Mouse (Mus musculus) limb, embryonic 10.5 days (tissue): ENCODE data around the gene Rpia. TPM values are rescaled to one million over a fixed set of nuclear protein-coding genes. Genes with fewer than 3 reads are reported as not detected.

Source experiments
- DNase-seq: peaks from one replicate; pipeline ENCODE4 v3.0.0-alpha.2; 2017; ENCODE audit warnings: low spot score
- H3K27ac ChIP-seq: fragments of 300-500 bp; sonication (generic); 2 replicates; pipeline ENCODE4 v1.5.1; 2016; ENCODE audit warnings: mild to moderate bottlenecking
- H3K27me3 ChIP-seq: fragments of 300-500 bp; sonication (generic); 2 replicates; pipeline ENCODE4 v1.6.1; 2016; ENCODE audit warnings: low read depth, mild to moderate bottlenecking; ENCODE audit not compliant: poor library complexity, severe bottlenecking
- H3K36me3 ChIP-seq: fragments of 300-500 bp; sonication (generic); 2 replicates; pipeline ENCODE4 v1.6.1; 2016; ENCODE audit warnings: mild to moderate bottlenecking, moderate library complexity
- H3K4me1 ChIP-seq: fragments of 300-500 bp; sonication (generic); 2 replicates; pipeline ENCODE4 v1.6.1; 2016
- H3K4me3 ChIP-seq: fragments of 300-500 bp; sonication (generic); 2 replicates; pipeline ENCODE4 v1.5.1; 2016; ENCODE audit warnings: mild to moderate bottlenecking, moderate library complexity
- H3K9me3 ChIP-seq: fragments of 300-500 bp; sonication (generic); replicated peaks from 2 replicates; pipeline ENCODE4 v1.6.1; 2016; ENCODE audit warnings: mild to moderate bottlenecking
- WGBS: fragments of 180-500 bp; shearing (Covaris S2); methylation state at CpG from one replicate; pipeline ENCODE4 v1.1.7; 2016; 5-methylcytosine and 5-hydroxymethylcytosine counted together
- polyA plus RNA-seq: library from polyadenylated mRNA; unstranded; fragments of >200 nt; fragmentation: Nextera tagmentation; extraction: Ambion mirVana; gene quantifications from 2 replicates; pipeline ENCODE4 v1.2.1, GENCODE M21; 2016

The Rpia gene
- polyA plus RNA-seq, 1 experiment from 2014 or later = 2.3 TPM

DNA sequence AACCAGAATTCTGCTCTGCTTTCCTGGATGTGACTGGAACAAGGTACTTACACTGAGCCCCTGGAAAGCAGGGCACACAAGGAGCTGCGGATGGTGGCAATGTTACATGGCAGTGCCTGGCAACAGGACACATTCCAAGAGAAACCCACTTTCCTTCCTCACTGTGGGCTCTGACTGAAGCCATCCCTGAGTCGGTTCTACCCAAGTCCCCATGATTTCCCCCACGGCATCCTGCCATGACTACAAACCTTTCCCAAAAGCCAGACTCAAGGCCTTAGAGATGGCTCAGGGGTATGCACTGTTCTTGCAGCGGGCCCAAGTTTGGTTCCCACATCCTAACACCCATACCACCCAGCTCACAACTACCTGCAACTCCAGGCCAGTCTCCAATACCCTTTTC, 28.2 kb downstream of the Rpia start:
- 91% methylated on average over 4 of the region's 4 CpGs for WGBS

DNA sequence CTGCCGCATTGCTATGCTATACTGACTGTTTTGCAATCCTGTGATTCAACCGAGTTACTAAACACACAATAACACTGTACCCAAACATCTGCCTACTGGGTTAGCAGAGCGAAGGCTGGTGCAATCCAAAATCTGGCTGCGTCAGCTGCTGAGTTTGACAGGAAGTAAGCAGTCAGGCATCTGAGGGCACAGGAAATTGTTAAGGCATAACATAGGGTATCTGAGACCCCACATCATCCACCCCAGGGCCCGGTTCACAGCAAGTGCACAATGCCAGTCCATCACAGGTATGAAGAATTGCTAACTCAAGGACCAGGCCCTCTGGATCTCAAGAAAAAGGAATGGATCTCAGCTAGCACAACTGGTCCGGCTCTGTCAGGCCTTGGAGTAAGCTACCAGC, 29.4 kb downstream of the Rpia start:
- H3K27me3 ChIP-seq = no peaks in the 10 kb centered on the region
- 89% methylated on average over 6 of the region's 6 CpGs for WGBS

More for the DNA sequence above, 28.2 kb downstream of the Rpia start:
- Histone ChIP-seq H3K4me3 (no peak overlapping the region), H3K27ac (no peak overlapping the region), H3K36me3 (peaks cover 20% of the 10 kb centered on the region), H3K9me3 (no peaks in the 10 kb centered on the region), H3K27me3 (no peaks in the 10 kb centered on the region), H3K4me1 (no peaks in the 10 kb centered on the region)
- DNase-seq = no peak

DNA sequence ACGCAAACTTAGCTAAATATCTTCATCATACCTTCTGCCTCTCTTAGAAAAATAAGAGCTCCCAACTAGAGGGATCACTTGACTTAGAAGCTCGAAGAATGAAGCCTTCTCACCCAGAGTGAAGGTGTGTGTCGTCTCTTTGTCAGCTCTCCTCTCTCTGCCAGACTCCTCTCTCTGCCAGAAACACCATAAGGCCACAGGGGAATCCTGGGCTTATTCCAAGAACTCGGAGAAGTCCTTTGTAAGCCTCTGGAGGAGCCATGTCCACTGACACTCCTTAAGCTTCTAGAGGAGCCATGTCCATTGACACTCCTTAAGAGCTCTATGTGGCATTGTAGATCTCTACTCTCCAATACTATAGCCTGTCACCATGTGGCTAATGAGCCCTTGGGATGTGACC, 31.1 kb downstream of the Rpia start:
- Histone ChIP-seq H3K27me3 (no peaks in the 10 kb centered on the region), H3K4me1 (no peaks in the 10 kb centered on the region), H3K36me3 (0 out of 2 replicates have a peak, but pooled peaks cover 5% of the 10 kb centered on the region), H3K9me3 (no peaks in the 10 kb centered on the region), H3K4me3 (no peak overlapping the region), H3K27ac (no peak overlapping the region)
- 92% methylated on average over 4 of the region's 4 CpGs for WGBS
- DNase-seq = no peak

More for the DNA sequence above, 29.4 kb downstream of the Rpia start:
- Histone ChIP-seq H3K4me1 (no peaks in the 10 kb centered on the region), H3K27ac (no peak overlapping the region), H3K36me3 (peaks cover 18% of the 10 kb centered on the region), H3K9me3 (no peaks in the 10 kb centered on the region), H3K4me3 (no peak overlapping the region)
- no peak for DNase-seq

DNA sequence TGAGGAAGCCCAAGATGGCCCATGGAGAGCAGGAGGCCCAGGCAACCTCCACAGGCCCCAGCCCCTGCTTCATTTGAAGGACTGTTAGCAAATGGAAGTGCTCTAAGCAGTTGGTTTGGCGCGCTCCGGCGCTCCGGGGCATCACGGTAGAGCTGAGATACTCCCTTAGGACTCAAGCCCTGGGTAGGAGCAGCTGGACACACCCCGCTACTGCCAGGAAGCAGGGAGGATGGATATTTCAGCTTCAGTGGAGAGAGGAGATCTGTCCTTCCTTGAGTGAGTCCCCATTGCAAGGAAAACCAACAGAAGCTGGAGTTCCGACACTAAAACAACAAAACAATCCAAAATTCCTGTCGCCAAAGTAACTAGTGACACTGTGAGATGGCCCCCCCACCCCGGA, 37.2 kb downstream of the Rpia start:
- 92% methylated on average over 10 of the region's 10 CpGs for WGBS
- Histone ChIP-seq H3K4me3 (no peak overlapping the region), H3K27me3 (no peaks in the 10 kb centered on the region), H3K9me3 (no peaks in the 10 kb centered on the region), H3K27ac (no peak overlapping the region), H3K4me1 (peaks cover 4% of the 10 kb centered on the region; the same call in 1 of the 2 replicates), H3K36me3 (no peaks in the 10 kb centered on the region)
- no peak for DNase-seq

DNA sequence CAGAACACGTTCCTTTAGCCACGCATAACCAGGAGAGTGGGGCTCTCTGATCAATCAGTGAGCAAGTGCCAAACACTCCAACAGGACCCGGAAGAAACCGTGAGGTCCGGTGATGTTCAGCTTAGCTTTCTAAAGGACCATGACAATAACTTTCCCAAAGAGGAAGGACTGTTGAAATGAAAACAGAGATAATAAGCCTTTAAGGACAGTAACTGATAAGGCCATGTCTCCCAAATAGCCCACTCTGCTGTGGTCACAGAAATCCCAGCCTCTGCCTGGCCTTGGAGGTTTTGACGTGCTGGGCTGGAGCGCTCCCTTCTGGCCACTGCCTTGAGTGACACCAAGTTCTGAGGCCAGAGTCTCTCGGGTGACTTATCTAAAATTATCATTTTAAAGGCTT, 39.7 kb downstream of the Rpia start:
- no peak for DNase-seq
- Histone ChIP-seq H3K4me3 (no peak overlapping the region), H3K27me3 (no peaks in the 10 kb centered on the region), H3K4me1 (peaks cover 6% of the 10 kb centered on the region; the same call in 1 of the 2 replicates), H3K9me3 (no peaks in the 10 kb centered on the region), H3K36me3 (no peaks in the 10 kb centered on the region), H3K27ac (no peak overlapping the region)
- 58% methylated on average over 8 of the region's 8 CpGs for WGBS

DNA sequence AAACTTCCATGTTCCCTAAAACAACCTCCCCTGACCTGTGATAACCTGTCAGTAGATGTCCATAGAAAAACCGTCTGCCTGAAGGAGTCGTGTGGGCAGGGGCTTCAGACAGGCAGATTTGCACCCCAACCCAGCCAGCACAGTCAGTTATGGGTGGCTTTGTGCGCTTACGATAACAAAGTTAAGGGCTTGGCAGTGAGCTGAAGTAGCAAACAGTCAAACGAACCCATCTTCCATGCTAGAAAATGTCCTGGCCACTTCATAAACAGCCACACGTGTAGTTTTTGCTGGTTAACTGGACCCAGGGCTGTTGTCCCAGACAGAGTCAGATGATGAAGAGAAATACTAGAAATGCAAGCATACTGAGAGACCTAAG, 40.1 kb downstream of the Rpia start:
- Histone ChIP-seq H3K27ac (peak overlapping the region; percentile 14; the same call in 1 of the 2 replicates), H3K36me3 (no peaks in the 10 kb centered on the region), H3K9me3 (no peaks in the 10 kb centered on the region), H3K4me3 (no peak overlapping the region), H3K4me1 (peaks cover 6% of the 10 kb centered on the region; the same call in 1 of the 2 replicates), H3K27me3 (no peaks in the 10 kb centered on the region)
- no peak for DNase-seq
- 78% methylated on average over 6 of the region's 6 CpGs for WGBS

DNA sequence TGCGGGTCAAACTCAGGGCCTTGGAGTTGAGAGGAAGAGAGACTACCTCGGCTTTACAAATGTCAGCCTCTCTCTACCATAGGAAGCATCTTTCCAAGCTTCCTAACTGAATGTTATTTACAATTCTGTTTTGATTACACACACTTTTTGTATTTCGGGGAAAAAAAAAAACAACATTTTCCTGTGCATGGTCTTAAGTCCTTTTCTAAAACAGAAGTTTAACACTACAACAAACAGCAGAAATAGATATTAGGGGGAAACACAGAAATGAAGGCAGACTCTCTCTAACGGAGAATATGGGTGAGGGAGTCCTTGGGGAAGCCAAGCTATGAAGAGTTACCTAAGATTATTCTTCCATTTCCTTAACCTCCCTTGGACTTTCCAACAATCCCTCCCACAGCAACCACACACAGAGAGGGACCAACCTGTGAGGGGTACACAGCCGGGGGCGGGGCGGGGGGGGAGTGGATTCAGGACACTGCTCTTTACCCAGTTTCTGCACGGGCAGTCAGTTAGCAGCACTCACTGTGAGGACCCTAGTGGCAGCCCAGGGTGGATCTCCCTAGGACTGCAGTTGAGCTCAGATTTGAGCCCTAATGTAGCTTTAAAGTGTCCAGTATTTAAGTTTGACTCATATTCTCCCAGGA, 40.7 kb downstream of the Rpia start:
- no peak for DNase-seq
- WGBS = 72% methylated on average over 8 of the region's 8 CpGs
- H3K36me3 ChIP-seq = no peaks in the 10 kb centered on the region

DNA sequence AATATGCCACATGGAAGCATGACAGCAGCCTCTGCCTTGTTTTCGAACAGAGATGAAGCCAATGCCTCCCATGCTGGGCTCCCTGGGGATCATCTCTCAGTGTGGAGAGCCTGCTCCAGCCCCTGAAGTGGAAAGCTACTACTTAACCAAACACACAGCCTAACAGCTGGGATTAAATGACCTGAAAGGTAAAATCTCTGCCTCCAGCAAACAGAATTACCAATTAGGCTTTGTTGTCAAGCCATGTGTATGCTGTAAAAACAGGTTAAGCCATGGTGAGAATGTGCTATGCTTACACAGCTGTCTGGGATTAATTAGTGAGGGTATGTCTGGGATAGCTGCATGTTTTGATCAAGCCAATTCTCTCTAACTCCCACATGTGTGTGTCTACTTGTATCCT, 42.3 kb downstream of the Rpia start:
- H3K27me3 ChIP-seq = no peaks in the 10 kb centered on the region
- H3K4me3 ChIP-seq = no peak overlapping the region
- no peak for DNase-seq
- peaks cover 6% of the 10 kb centered on the region; the same call in 1 of the 2 replicates for H3K4me1 ChIP-seq
- H3K36me3 ChIP-seq = no peaks in the 10 kb centered on the region
- no peaks in the 10 kb centered on the region for H3K9me3 ChIP-seq
- 64% methylated on average over 1 of the region's 1 CpGs for WGBS
- H3K27ac ChIP-seq = no peak overlapping the region

More for the DNA sequence above, 40.7 kb downstream of the Rpia start:
- no peak overlapping the region for H3K4me3 ChIP-seq
- peaks cover 6% of the 10 kb centered on the region; the same call in 1 of the 2 replicates for H3K4me1 ChIP-seq
- peak overlapping the region; percentile 14; the same call in 1 of the 2 replicates for H3K27ac ChIP-seq
- no peaks in the 10 kb centered on the region for H3K27me3 ChIP-seq
- no peaks in the 10 kb centered on the region for H3K9me3 ChIP-seq

DNA sequence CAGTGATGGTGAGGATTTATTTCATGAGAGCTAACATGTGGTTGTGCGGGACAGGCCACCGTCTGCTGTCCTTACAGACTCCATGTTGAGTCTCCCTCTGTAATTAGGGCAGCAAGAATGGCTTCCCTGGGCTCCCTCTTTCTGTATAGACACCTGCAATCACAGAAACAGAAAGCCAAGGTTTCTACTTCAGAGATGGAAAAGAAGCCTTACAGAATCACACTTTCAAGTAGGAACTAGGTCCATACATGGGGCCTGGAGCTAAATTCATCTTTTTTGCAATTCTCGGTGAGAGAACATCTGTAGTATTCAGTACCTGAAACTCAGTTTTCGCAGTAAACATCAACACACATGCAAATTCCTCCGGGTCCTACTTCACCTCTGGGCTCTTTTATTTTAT, 44.3 kb downstream of the Rpia start:
- Histone ChIP-seq H3K36me3 (no peaks in the 10 kb centered on the region), H3K9me3 (no peaks in the 10 kb centered on the region), H3K4me3 (no peak overlapping the region), H3K27ac (no peak overlapping the region), H3K4me1 (peaks cover 6% of the 10 kb centered on the region; the same call in 1 of the 2 replicates), H3K27me3 (no peaks in the 10 kb centered on the region)
- no peak for DNase-seq
- 95% methylated on average over 5 of the region's 5 CpGs for WGBS

DNA sequence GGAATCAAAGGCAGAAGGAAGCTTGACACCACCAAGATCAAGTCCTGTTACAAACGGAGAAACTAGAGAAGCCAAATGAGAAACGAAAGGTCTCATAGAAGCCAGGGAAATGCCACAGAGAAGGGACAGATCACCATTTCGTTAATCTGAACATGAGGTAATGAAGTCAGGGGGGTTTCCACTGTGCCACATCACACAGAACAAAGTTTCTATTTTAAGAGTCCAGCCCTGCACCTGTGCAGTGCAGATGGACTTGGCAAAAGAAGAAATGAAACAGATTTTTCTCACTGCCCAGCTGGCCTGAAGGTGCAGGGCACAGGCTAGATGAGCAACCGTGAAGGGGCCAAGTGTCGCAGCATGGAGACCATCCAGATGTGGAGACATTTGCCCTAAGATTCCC, 48.1 kb downstream of the Rpia start:
- no peak for DNase-seq
- Histone ChIP-seq H3K36me3 (no peaks in the 10 kb centered on the region), H3K27ac (no peak overlapping the region), H3K4me1 (no peaks in the 10 kb centered on the region), H3K9me3 (no peaks in the 10 kb centered on the region), H3K4me3 (no peak overlapping the region), H3K27me3 (no peaks in the 10 kb centered on the region)
- WGBS = 87% methylated on average over 5 of the region's 5 CpGs

DNA sequence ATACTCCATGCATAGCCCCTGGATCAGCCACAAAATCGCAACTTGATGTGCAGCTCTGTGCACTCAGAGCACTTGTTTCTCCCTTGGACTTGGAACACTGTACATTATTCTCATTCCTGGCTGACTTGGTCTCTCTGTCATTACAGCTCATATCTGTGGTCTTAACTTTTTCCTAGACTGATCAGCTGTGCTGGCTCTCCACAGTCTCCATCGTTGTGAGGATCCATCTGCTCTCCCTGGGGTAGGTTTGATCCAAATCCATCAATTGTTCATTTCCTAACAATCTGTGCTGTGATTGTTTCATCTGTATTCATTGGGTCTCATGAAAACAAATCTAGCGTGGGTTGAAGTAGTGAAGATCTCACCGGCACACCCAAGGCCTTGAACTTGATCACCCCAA, 49.2 kb downstream of the Rpia start:
- no peaks in the 10 kb centered on the region for H3K9me3 ChIP-seq
- no peaks in the 10 kb centered on the region for H3K27me3 ChIP-seq
- H3K4me1 ChIP-seq = no peaks in the 10 kb centered on the region
- no peak overlapping the region for H3K27ac ChIP-seq
- H3K4me3 ChIP-seq = no peak overlapping the region
- 92% methylated on average over 4 of the region's 4 CpGs for WGBS
- DNase-seq = no peak
- no peaks in the 10 kb centered on the region for H3K36me3 ChIP-seq

DNA sequence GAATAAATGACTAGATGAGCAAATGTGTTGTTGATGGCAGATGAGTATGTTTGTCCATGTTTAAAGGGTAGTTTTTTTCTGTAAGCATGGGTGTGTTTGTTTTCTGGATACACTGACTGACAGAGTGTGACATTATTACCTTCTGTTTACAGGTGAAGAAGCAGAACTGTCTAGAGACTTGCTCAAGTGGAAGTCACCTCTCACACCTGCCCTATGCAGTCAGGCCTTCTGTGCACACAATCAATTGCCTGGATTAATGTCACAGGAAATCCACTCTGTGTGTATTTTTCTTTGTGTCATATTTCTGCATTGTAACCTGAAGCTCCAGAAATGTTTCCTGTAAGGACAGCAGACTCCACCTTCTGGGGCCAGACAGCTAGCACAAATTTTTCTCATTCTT, 51.5 kb downstream of the Rpia start:
- no peaks in the 10 kb centered on the region for H3K27me3 ChIP-seq
- no peak overlapping the region for H3K4me3 ChIP-seq
- no peaks in the 10 kb centered on the region for H3K36me3 ChIP-seq
- no peaks in the 10 kb centered on the region for H3K9me3 ChIP-seq
- H3K27ac ChIP-seq = no peak overlapping the region
- H3K4me1 ChIP-seq = no peaks in the 10 kb centered on the region
- no peak for DNase-seq

DNA sequence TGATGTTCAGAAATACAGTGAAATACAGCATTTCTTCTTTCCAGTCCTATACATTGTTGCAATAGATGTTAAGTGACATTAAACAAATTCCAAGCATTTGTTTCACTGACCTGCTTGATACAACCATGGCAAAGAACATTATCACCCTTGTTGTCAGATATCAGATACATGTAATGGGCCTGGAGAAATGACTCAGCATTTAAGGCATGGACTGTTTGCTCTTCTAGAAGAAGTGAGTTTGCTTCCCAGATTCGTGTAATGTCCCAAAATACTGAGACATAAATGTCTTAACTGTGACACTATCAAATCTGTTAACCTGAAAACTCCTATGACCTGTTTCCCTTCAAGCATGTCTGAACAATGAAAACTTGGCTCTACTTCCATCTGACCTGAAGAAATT, 52.6 kb downstream of the Rpia start:
- WGBS = 85% methylated on average over 1 of the region's 1 CpGs
- no peaks in the 10 kb centered on the region for H3K27me3 ChIP-seq
- H3K4me1 ChIP-seq = no peaks in the 10 kb centered on the region
- H3K36me3 ChIP-seq = no peaks in the 10 kb centered on the region
- H3K27ac ChIP-seq = no peak overlapping the region
- DNase-seq = no peak
- no peak overlapping the region for H3K4me3 ChIP-seq
- H3K9me3 ChIP-seq = no peaks in the 10 kb centered on the region

DNA sequence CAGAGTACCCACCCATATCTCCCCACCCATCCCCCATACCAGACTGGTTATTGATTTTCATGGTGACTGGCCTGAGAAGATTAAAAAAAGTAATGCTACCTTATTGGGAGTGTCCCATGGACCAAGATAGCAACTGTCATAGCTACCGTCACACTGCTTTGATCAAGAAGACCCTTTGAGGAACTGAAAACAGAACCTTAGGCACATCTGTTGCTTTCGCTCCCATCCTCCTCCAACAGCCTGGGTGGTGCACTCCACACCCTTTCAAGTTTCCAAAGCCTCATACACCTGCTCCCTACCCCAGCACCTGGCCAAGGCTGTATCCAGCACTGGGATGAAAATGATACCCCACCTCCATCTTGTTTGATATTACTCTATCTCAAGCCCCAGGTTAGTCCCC, 56.5 kb downstream of the Rpia start:
- Histone ChIP-seq H3K27ac (no peak overlapping the region), H3K4me1 (no peaks in the 10 kb centered on the region), H3K27me3 (no peaks in the 10 kb centered on the region), H3K36me3 (no peaks in the 10 kb centered on the region), H3K9me3 (no peaks in the 10 kb centered on the region), H3K4me3 (no peak overlapping the region)
- 89% methylated on average over 2 of the region's 2 CpGs for WGBS
- no peak for DNase-seq
